Mouse (Mus musculus) bone marrow macrophage, adult 2 months (primary cell): ENCODE measurements around the gene Ppp1r9a.

Source experiments
- CTCF ChIP-seq: IDR thresholded peaks from 2 replicates; pipeline ENCODE4 v1.5.1; 2012; ENCODE audit warnings: low read depth, mild to moderate bottlenecking, low read length, moderate library complexity
- POLR2A ChIP-seq: IDR thresholded peaks from 2 replicates; pipeline ENCODE4 v1.6.1; 2012; ENCODE audit warnings: mild to moderate bottlenecking, low read depth, low read length, borderline replicate concordance

DNA sequence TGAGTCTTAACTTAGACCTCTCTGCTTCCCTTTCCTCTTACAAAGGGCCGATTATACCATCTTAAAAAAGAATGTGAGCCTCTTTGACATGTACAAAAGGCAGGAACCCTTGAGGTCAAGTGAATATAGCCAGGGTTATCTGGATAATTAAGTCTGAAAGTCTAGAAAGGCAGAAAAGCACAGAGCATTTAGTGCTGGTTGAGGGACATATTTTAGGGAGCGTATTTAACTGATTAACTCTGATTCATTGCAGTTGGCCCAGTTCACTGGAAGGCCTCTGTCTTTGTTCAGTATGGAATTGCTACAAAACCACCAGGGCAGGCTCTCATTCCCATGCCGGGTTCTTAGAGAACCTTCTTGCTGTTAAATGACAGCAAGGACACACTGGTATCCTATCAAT lies 36.2 kb downstream of the Ppp1r9a start:
- TF ChIP-seq CTCF (no peak), POLR2A (no peak)
